Mouse (Mus musculus) thymus, adult 2 months (tissue): ENCODE measurements around the gene Smc6.

ENCODE experiments used
- CTCF ChIP-seq: fragments of 200-500 bp; IDR thresholded peaks from 2 replicates; pipeline ENCODE4 v1.5.1; 2012; ENCODE audit warnings: mild to moderate bottlenecking, control low read depth, low read length, moderate library complexity, borderline replicate concordance; ENCODE audit not compliant: control insufficient read depth, poor library complexity, insufficient read depth; ENCODE audit errors: extremely low read depth
- POLR2A ChIP-seq: fragments of 200-500 bp; IDR thresholded peaks from 2 replicates; pipeline ENCODE4 v1.6.1; 2012; ENCODE audit warnings: mild to moderate bottlenecking, low read length, control low read depth, moderate library complexity; ENCODE audit not compliant: control insufficient read depth, poor library complexity, insufficient read depth; ENCODE audit errors: extremely low read depth

DNA sequence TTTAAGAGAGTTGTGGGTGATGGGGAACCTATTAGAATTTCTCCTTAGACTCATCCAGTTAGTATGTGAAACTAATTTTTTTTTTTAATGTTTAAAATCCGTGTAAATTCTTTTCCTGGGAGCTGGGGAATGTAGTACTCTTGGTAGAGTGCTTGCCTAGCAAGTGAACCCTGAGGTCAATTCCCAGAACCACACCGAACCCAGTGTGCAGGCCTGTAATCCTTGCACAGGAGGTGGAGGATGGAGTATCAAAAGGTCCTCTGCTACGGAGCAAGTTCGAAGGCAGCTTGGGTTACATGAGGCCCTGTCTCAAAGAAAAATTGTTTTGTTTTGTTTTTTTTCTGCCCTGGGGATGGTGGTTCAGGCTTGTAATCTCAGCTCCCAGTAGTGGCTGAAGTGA lies 1.3 kb downstream of the Smc6 start:
- TF ChIP-seq CTCF, result no peak
- TF ChIP-seq POLR2A, result no peak
